Mouse (Mus musculus) embryonic fibroblast, embryonic 13.5 days (primary cell): Measurements from ENCODE around the gene Agpat2. TPM values are rescaled to one million over a fixed set of nuclear protein-coding genes. Genes with fewer than 3 reads are reported as not detected.

Experiments
- H3K27ac ChIP-seq: 2 replicates; pipeline ENCODE4 v1.5.1; 2012; ENCODE audit warnings: low read length, control low read depth, inconsistent platforms; ENCODE audit not compliant: insufficient read depth
- H3K4me1 ChIP-seq: 2 replicates; pipeline ENCODE4 v1.6.1; 2011; ENCODE audit warnings: low read length; ENCODE audit not compliant: control insufficient read depth, insufficient read depth
- H3K4me3 ChIP-seq: 2 replicates; pipeline ENCODE4 v1.5.1; 2011; ENCODE audit warnings: mild to moderate bottlenecking, control low read depth, low read length; ENCODE audit not compliant: insufficient read depth
- CTCF ChIP-seq: IDR thresholded peaks from 2 replicates; pipeline ENCODE4 v1.5.1; 2011; ENCODE audit warnings: mild to moderate bottlenecking, control low read depth, low read length, moderate library complexity, borderline replicate concordance; ENCODE audit not compliant: insufficient read depth
- POLR2A ChIP-seq: IDR thresholded peaks from 2 replicates; pipeline ENCODE4 v1.6.1; 2011; ENCODE audit warnings: low read depth, mild to moderate bottlenecking, control low read depth, low read length, moderate library complexity
- polyA plus RNA-seq: library from polyadenylated mRNA; stranded (reverse); fragments of >200 nt; gene quantifications from 2 replicates; pipeline ENCODE4 v1.2.4, GENCODE M21; 2011; ENCODE audit warnings: low read depth; ENCODE audit not compliant: missing spikeins, insufficient read length

The Agpat2 gene
- polyA plus RNA-seq, 1 experiment, result 22.4 TPM

DNA sequence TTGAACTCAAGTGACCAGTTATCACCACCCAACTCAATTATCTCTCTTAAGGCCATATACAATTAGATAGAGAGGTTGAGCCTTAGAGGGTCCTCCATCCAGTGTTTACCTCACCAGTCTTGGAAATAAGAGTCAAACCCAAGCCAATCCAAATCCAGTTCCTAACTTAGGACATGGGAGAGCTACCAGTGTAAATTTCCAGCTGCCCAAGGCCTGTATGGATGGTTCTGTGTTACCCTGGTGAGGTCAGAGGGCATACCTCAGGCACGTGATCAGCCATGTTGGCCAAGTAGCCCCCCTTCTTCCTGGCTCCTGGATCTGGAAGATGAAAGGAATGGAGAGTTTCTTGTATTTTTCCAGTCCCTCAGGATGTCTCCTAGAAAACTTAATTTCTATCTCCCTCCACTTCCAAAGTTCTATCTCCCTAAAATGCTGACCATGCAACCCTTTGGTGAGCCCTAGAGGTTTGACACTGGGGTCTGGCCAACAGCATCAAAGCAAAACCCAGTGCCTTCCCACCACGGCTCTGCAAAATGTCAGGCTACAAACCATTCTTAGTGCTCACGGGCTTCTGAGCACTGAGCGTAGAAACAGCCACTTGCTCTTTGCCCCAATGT lies 33.2 kb upstream of the Agpat2 start:
- Histone ChIP-seq H3K4me3 (0 out of 2 replicates have a peak overlapping the region, but pooled peaks have one; percentile 98), H3K27ac (no peak overlapping the region), H3K4me1 (peaks cover 15% of the 10 kb centered on the region; the same call in 1 of the 2 replicates)
- no peak for TF ChIP-seq CTCF
- no peak for TF ChIP-seq POLR2A

DNA sequence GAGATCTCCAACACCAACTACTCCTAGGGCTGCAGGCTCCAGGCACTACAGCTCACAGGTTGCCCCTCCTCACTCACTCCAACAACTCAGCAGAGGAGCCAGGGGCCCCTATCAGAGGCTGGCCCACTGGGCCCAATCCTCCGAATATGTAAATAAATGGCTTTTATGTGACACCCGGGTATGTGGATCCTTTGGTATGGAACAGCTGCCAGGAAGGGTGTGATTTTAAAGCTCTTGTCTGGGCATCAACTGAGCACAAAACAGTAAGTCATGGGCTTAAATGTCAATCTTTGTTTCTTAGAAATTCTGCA lies 32.1 kb upstream of the Agpat2 start:
- H3K4me1 ChIP-seq, result peaks cover 14% of the 10 kb centered on the region; the same call in 1 of the 2 replicates
- TF ChIP-seq POLR2A (no peak), CTCF (no peak)
- H3K27ac ChIP-seq, result no peak overlapping the region
- H3K4me3 ChIP-seq, result no peak overlapping the region

DNA sequence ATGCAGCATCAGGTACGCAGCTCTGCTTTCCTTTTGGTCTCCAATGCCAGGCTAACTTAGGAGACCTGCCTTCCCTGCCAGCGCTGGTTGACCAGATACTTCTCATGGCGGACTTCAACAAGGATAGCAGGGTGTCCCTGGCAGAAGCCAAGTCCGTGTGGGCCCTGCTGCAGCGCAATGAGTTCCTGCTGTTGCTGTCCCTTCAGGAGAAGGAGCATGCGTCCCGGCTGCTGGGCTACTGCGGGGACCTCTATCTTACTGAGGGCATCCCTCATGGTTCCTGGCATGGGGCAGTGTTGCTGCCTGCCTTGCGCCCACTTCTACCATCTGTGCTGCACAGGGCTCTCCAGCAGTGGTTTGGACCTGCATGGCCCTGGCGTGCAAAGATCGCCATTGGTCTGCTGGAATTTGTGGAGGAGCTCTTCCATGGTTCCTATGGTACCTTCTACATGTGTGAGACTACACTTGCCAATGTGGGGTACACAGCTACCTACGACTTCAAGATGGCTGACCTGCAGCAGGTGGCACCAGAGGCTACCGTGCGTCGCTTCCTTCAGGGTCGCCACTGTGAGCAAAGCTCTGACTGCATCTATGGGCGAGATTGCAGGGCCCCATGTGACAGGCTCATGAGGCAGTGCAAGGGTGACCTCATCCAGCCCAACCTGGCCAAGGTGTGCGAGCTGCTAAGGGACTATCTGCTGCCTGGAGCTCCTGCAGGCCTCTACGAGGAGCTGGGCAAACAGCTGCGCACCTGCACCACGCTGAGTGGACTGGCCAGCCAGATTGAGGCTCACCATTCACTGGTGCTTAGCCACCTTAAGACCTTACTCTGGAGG lies 31.5 kb upstream of the Agpat2 start:
- no peak overlapping the region for H3K27ac ChIP-seq
- H3K4me3 ChIP-seq, result no peak overlapping the region
- peaks cover 8% of the 10 kb centered on the region; the same call in 1 of the 2 replicates for H3K4me1 ChIP-seq
- TF ChIP-seq POLR2A (peak; percentile 11; the same call in 1 of the 2 replicates), CTCF (no peak)

DNA sequence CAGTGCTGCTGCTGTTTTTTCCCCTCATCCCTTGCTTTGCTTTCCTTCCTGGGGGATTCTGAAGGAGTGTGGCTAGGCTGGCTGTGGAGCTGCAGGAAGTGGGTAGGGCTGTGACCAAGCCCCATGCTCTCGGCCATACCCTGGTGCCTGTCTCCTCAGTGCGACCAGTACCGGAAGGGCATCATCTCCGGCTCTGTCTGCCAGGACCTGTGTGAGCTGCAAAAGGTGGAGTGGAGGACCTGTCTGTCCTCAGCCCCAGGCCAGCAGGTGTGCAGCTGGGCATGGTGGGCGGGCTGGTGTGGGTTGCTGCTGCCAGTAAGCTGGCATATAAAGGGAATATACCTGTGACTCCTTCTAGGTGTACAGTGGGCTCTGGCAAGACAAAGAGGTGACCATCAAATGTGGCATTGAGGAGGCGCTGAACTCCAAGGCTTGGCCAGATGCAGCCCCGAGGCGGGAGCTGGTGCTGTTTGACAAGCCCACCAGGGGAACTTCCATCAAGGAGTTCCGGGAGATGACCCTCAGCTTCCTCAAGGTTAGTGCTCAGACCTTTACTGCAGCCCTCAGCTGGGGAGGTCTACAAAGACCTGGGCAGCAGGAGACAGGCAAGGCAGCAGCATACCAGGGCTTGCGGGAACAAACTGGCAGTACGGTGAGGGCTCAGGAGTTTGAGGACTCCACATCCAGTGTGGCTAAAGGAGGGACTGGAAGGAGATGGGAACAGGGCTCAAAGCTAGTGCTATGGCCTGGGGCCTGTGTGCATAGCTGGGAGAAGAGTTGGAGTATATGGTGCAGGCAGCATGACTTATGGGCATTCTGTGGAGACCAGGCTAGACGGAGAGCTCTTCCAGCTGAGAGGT lies 30.6 kb upstream of the Agpat2 start:
- H3K4me3 ChIP-seq, result no peak overlapping the region
- no peak overlapping the region for H3K27ac ChIP-seq

DNA sequence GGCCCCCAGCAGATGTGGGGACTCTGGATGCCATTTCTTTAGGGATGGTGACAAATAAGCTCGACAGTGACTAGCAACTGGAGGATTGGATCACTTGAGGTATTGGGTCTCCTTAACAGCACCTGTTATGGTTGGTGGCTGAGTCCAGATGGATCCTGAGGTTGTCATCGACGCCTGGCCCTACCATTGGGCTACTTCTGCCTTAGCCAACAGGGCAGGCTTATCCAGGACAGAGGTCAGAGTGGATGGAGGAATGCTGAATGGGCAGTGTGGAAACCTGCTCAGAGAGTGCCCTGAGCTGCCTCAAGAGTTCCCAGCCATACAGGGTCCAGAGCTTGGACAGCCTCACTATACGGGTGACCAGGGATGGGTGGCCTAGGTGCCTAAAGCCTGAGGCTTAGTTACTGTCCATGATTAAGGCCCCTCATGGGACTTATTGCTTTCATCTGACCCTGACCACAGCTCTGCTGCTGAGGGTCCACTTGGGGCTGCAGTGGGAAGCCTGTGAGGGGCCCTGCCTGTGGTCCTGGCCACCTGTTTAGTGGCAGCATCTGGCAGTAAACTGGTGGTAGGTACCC lies 29.8 kb upstream of the Agpat2 start:
- Histone ChIP-seq H3K27ac (no peak overlapping the region), H3K4me3 (no peak overlapping the region), H3K4me1 (peaks cover 8% of the 10 kb centered on the region; the same call in 1 of the 2 replicates)
- TF ChIP-seq POLR2A, result peak; percentile 34; the same call in 1 of the 2 replicates
- no peak for TF ChIP-seq CTCF

More for the DNA sequence above, 30.6 kb upstream of the Agpat2 start:
- H3K4me1 ChIP-seq, result peaks cover 8% of the 10 kb centered on the region; the same call in 1 of the 2 replicates
- TF ChIP-seq CTCF (no peak), POLR2A (peak; percentile 33; the same call in 1 of the 2 replicates)

DNA sequence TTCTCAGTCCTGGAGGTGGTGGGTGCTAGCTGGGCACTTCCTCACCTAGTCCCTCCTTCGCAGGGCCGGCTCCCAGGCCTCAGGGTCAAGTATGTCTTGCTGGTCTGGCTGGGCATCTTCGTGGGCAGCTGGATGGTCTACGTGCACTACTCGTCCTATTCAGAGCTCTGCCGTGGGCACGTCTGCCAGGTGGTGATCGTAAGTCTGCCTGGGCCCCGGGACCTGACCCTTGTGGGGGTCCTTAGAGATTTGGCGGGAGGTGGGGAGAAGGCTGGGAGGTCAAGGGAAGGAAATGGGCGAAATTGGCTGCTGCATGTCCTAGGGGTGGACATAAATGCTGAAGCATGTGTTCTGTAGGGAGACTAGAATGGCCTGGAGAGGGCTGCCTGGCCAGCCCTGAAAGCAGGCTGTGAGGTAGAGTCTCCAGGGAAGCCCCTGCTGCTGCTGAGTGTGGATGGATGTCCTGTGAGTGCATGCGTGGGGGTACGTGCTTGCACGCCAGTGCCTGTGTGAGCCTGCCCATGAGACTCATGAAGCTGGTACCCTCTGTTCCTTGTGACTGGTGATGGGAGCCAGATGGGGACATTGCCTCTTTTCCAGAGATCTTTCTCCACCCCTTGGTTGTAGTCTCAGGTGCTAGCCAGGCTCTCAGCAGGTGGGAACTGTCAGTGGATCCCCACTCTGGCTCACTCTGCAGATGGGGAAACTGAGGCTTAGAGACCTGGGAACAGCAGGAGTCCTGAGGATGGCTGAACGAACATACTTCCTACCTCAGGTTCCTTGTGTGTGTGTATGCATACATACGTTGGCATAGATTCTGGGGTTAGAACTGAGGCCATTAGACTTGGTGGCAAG lies 28.6 kb upstream of the Agpat2 start:
- TF ChIP-seq POLR2A (0 out of 2 replicates have a peak, but pooled peaks have one; percentile 3), CTCF (no peak)
- Histone ChIP-seq H3K4me1 (peaks cover under 1% of the 10 kb centered on the region; the same call in 1 of the 2 replicates), H3K27ac (no peak overlapping the region), H3K4me3 (no peak overlapping the region)

DNA sequence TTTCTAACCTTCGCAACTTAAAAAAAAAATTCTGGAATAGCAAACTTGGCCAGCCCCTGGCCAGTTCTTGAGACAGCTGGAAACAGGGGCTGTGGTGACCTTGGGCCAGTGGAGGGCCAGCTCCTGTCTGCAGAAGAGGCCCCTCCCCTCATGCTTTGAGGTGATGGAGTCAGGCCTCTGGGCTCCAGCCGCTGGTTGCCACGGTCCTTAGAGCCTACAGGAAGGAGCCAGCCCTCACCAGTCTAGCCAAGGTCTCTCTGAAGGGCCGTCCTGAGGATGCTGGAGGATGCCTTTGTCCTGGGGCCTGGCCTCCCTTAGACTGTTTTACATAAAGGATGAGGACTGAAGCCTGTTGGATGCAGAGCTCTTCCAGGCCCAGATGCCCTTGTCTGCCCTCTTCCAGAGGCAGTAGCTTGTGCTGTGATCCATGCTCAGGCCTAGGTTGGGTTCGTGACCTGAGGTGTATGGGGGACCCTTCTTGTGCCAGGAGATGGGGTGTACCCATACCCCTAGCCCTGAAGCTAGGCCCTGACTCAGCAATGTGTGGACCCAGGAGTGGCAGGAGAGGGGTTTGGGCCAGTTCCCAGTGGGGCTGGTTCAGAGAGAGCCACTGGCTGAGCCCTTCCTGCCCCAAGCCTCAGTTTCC lies 24.7 kb upstream of the Agpat2 start:
- no peak overlapping the region for H3K27ac ChIP-seq
- peak overlapping the region; percentile 33 for H3K4me3 ChIP-seq
- no peaks in the 10 kb centered on the region for H3K4me1 ChIP-seq
- TF ChIP-seq CTCF, result no peak
- no peak; the same call in 1 of the 2 replicates for TF ChIP-seq POLR2A

DNA sequence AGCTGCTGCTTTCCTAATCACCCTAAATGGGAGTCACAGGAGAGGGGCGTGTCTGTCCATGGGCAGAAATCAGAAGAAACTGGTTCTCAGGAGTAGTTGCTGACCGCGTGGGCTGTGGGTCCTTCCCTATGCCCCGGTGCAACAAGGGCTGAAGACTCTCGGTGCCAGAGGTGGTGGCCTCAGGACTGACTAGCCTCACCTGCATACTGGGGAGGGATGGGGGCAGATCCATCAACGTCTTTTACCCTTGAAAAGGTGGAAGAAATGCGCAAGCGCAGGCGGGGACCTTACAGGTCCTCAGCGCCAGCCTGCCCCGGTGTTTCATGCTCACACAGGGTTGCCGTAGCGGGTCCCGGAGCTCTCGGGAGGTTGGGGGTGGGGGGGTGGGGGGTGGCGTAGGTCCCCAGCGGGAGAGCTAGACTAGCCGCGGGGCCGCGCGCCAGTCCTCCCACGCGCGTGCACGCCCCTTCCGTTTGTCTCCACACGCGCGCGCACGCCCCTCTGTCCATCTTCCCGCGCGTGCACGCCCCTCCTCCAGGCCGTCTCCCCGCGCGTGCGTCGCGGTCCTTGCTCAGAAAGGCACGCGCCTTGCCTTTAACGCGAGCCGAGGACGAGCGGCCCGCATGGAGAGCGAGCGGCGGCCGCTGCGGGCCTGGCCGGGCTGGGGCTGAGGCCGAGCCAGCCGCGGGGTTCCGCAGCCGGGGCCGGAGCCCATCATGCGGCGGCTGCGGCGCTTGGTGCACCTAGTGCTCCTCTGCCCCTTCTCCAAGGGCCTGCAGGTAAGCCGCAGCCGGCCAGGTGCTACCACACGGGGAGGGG lies 23.9 kb upstream of the Agpat2 start, which contains the start of gene Fam69b:
Gene Fam69b (plus strand): TSS at position 537 of the 819 bp plus-strand sequence.
- TF ChIP-seq POLR2A (peak; percentile 72), CTCF (no peak)
- Histone ChIP-seq H3K4me1 (no peaks in the 10 kb centered on the region), H3K27ac (no peak within 1 kb of the TSS), H3K4me3 (peak within 1 kb of the TSS; percentile 33)
